In the genomic region with DNA sequence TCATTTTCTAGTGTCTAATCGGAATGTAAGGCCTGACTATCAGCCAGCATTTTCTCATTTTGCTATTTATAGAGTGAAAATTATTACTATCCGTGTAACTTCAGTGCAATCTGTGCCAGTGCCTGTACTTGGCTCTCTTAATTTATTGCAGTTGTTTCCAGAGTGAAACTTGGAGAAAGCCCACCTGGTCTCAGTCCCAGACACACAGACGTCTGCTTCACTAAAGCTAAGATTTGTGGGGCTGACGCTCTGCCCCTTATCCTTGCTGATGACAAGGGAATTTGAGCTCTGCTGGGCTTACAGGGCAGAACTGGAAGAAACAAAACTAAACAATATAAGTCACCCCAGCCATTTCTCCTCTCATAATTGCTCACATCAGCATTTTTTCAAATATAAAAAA, we compare ENCODE assay signal across 12 mouse cellular contexts. TPM values are rescaled to one million over a fixed set of nuclear protein-coding genes. Genes with fewer than 3 reads are reported as not detected.
DNase-seq lines count a peak whose midpoint lies in the region; ATAC-seq and TF ChIP-seq lines count a peak whose summit lies in the region.
"Had no signal": no experiment of that assay in that cellular context is flagged by ENCODE, and none has a peak within 500 bp of the region (broad histone marks: within the 10 kb centered on the region; RNA-seq: fewer than 3 reads in every experiment).

No protein-coding gene starts in this region.

- no peaks in the 10 kb centered on the region for H3K4me1 ChIP-seq in heart, embryonic 11.5 days (ENCODE audit: control insufficient read depth, insufficient read depth, low read length)
- H3K4me1 ChIP-seq in ES-E14 (ENCODE audit: control insufficient read depth in 2 of 2, insufficient read depth in 2 of 2, low read length in 2 of 2, poor library complexity in 1 of 2), result no peaks in the 10 kb centered on the region
- H3K4me1 ChIP-seq in hindbrain, postnatal 0 days (ENCODE audit: insufficient read depth, low read length), result no peaks in the 10 kb centered on the region

- TF ChIP-seq CTCF in hindbrain, postnatal 0 days (IDR thresholded peaks at IDR 0.05; ENCODE audit: low read depth), result no peak

- no peaks in the 10 kb centered on the region for H3K27me3 ChIP-seq in heart, embryonic 11.5 days (ENCODE audit: control insufficient read depth, insufficient read depth, low read length)
- H3K27me3 ChIP-seq in hindbrain, postnatal 0 days (ENCODE audit: insufficient read depth, low read length), result no peaks in the 10 kb centered on the region

- H3K9me3 ChIP-seq in heart, embryonic 11.5 days (replicated peaks; ENCODE audit: control insufficient read depth, low read length), result no peaks in the 10 kb centered on the region
- no peaks in the 10 kb centered on the region for H3K9me3 ChIP-seq in ES-E14 (ENCODE audit: control insufficient read depth, insufficient read depth, low read depth, low read length)
- no peaks in the 10 kb centered on the region for H3K9me3 ChIP-seq in hindbrain, postnatal 0 days (ENCODE audit: low read length)

- in situ Hi-C loops in ES-E14 (cut with MboI; ENCODE audit: low sequenced_read_pairs in 2 of 2, unreplicated experiment in 2 of 2), result no loop called here

- H3K4me3 ChIP-seq in heart, embryonic 11.5 days (ENCODE audit: low read depth, low read length), result no peak overlapping the region
- no peak overlapping the region for H3K4me3 ChIP-seq in ES-E14 (ENCODE audit: insufficient read depth in 1 of 2, low read depth in 1 of 2, low read length in 2 of 2, poor library complexity in 1 of 2, severe bottlenecking in 1 of 2)
- H3K4me3 ChIP-seq in hindbrain, postnatal 0 days (ENCODE audit: low read length), result no peak overlapping the region

- WGBS in heart, embryonic 11.5 days (ENCODE audit: insufficient replicate concordance), result 35% methylated on average over 4 of the region's 4 CpGs
- 63% methylated on average over 4 of the region's 4 CpGs for WGBS in hindbrain, postnatal 0 days

- H3K27ac ChIP-seq in heart, embryonic 11.5 days (ENCODE audit: low read depth, low read length), result no peak overlapping the region
- no peak overlapping the region for H3K27ac ChIP-seq in ES-E14 (ENCODE audit: insufficient read depth, low read depth, low read length, poor library complexity, severe bottlenecking)
- no peak overlapping the region for H3K27ac ChIP-seq in hindbrain, postnatal 0 days
- H3K27ac ChIP-seq: liver, embryonic 14.5 days had no signal

- no peaks in the 10 kb centered on the region for H3K36me3 ChIP-seq in heart, embryonic 11.5 days (ENCODE audit: control insufficient read depth, insufficient read depth, low read length)
- H3K36me3 ChIP-seq in ES-E14 (ENCODE audit: control insufficient read depth, insufficient read depth, low read length, poor library complexity, severe bottlenecking), result no peaks in the 10 kb centered on the region
- no peaks in the 10 kb centered on the region for H3K36me3 ChIP-seq in hindbrain, postnatal 0 days (ENCODE audit: insufficient read depth, low read length)

- H3K9ac ChIP-seq in heart, embryonic 11.5 days (ENCODE audit: low read depth, low read length), result no peak overlapping the region
- H3K9ac ChIP-seq in ES-E14 (ENCODE audit: insufficient read depth, low read depth, low read length, poor library complexity, severe bottlenecking), result no peak overlapping the region
- H3K9ac ChIP-seq in hindbrain, postnatal 0 days (replicated peaks; ENCODE audit: low read length), result no peak overlapping the region
- H3K9ac ChIP-seq: liver, embryonic 14.5 days had no signal

- H3K4me2 ChIP-seq in heart, embryonic 11.5 days, result no peak overlapping the region
- no peak overlapping the region for H3K4me2 ChIP-seq in hindbrain, postnatal 0 days (ENCODE audit: low read depth, low read length)

- ATAC-seq in heart, embryonic 11.5 days (replicated peaks; ENCODE audit: insufficient number of reproducible peaks, low FRiP score, low TSS enrichment), result no peak
- ATAC-seq in hindbrain, postnatal 0 days, result no peak

- peak; percentile 51 to 58 for DNase-seq in heart, adult 18-20 months
- no peak for DNase-seq in ES-E14 (ENCODE audit: low read depth, low spot score)
- DNase-seq in gastrocnemius, postnatal 25 days, result peak; percentile 37
- peak; percentile 15 for DNase-seq in kidney, postnatal 14 days
- DNase-seq in thymus, postnatal 4 days, result no peak
- DNase-seq in hindbrain, postnatal 0 days (ENCODE audit: low spot score), result no peak
- DNase-seq in cerebellum, postnatal 36 days, result no peak
- DNase-seq: embryo, embryonic 11 days; layer of hippocampus, postnatal 36 days; retina, postnatal 1 day had no signal

TF ChIP-seq in ES-E14, 5 proteins besides CTCF, POLR2A, EP300 and RAD21:
- peak; percentile 44; the same call in 1 of the 2 replicates for TF ChIP-seq MAFK (IDR thresholded peaks at IDR 0.05; ENCODE audit: insufficient read depth, low read depth, low read length)
- TF ChIP-seq CHD2 (IDR thresholded peaks at IDR 0.05; ENCODE audit: low read depth, low read length), result no peak
- TF ChIP-seq ZNF384 (IDR thresholded peaks at IDR 0.05; ENCODE audit: low read depth, low read length), result no peak
- no peak for TF ChIP-seq ZC3H11A (IDR thresholded peaks at IDR 0.05; ENCODE audit: borderline replicate concordance, low read depth, low read length)
- TF ChIP-seq HCFC1 (IDR thresholded peaks at IDR 0.05; ENCODE audit: borderline replicate concordance, insufficient read depth, low read length), result no peak

RNA-seq across cellular contexts. Expression of a gene that starts 47.7 kb away (rescaled TPM):
- 10 to 100 TPM; 13.8 to 15.9 TPM for total RNA-seq in heart, adult 18-20 months (2021)
- polyA plus RNA-seq in heart, embryonic 11.5 days (2014; fragmentation: Nextera tagmentation; extraction: Ambion mirVana), result 39.9 and 40.4 TPM in 2 replicates
- total RNA-seq in ES-E14 (2012; rRNA removed), result 15.5 and 28.8 TPM in 2 replicates
- total RNA-seq in gastrocnemius, postnatal 25 days (2021), result 10 to 100 TPM in 1 of 2 experiments, 1 to 10 TPM in 1; 9.3 to 10.5 TPM
- total RNA-seq in hindbrain, postnatal 0 days (2014; rRNA removed), result 41.5 and 43.1 TPM in 2 replicates
- polyA plus RNA-seq in hindbrain, postnatal 0 days (2015; fragmentation: Nextera tagmentation; extraction: Ambion mirVana), result 57.9 and 60.1 TPM in 2 replicates

Comparison
In these comparisons a context has a peak if more than half of its experiments do, and no peak if none do; other contexts are left out.
1. DNase-seq: peak in heart, adult 18-20 months (2 of 2), gastrocnemius, postnatal 25 days (single experiment) and kidney, postnatal 14 days (single experiment); none in ES-E14 (single experiment), thymus, postnatal 4 days (single experiment), hindbrain, postnatal 0 days (single experiment) and cerebellum, postnatal 36 days (0 of 2).